Mouse (Mus musculus) thymus, postnatal 25 days (tissue): ENCODE measurements at regions not wholly inside any gene's neighbourhood (a gene's known extent, or its start where the extent isn't known, plus 50 kb on each side); places are given as distances from the start of the nearest gene placed in this dataset.
"Not testable (repeated sequence)": the region's sequence is repeated elsewhere in the genome, so short reads cannot be mapped to it uniquely, and the experiment has no call there.

Experiments used
- DNase-seq: peaks from one replicate; pipeline ENCODE4 v3.0.0; 2022

DNA sequence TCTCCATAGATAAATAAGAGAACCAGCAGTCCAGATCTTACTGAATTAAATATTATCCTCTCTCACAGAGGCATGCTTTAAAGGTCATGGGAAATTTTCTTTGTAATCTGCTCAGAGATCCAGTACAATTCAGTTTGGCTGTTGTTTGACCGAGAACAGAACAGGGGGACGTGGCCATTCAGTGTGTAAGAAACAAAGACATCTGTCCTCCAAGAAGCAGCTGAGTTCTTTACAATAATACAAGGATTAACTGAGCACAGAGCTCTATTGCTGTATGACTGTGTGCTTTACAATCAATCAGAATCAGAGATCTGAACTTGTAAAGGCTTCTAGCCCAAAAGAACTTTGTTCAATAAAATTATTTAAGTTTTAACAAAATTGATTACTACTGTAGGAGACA, 287.6 kb upstream of the Cntn5 start:
- no peak for DNase-seq

DNA sequence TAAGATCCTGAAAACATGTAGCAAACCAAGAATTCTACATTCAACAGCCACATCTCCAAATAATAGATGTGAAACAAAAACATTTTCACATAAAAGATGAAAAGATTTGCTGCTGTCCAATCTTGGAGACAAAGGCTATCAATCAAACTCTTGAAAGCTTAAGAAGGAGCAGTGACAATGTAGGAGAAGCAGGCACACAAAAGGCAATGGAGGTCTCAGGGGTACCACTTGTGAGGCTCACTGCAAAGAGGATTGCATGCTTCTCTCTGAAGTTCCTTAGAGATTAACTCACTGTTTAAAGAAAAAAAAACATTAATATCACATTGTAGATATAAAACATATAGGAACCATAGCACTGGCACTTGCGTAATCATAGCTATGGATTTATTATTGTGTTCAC, 241.2 kb upstream of the Cntn5 start:
- DNase-seq = no peak

DNA sequence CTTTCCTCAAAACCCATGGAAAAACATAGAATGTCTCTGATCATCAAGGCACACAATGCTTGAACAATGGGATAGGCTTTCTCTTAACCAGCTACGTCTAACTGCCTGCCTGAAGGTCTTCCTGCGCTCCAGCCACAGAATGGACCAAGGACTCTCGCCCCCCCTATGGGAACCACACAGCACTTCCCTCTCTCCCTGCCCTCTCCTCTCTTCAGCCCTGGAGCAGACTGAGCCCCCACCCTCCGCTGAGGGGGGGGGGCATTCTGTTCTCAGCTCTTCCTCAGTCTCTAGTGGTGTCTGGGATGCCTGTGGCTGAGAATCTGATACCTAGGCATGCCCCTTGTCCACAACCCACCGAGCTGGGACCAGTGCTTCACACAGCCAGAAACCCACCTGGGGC, 222.3 kb upstream of the Cntn5 start:
- no peak for DNase-seq

DNA sequence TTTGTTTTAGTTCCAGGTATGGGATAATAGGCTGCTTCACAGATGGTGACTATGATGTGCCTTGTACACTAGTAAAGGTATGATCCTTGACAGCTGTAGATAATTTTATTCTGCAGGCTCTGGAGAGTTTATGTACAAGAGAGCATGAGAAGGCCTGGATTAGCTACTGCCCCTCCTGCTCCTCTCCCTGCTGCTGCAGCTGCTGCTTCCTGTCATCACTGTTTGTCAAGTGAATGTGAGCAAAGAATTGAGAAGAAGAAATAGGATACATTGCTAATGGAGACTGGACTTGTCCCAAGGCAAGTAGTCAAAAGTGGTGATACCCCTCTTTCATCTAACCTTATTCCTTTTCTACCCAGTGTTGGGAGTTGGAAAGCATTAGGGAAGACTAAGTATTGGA, 214.6 kb upstream of the Cntn5 start:
- no peak for DNase-seq

DNA sequence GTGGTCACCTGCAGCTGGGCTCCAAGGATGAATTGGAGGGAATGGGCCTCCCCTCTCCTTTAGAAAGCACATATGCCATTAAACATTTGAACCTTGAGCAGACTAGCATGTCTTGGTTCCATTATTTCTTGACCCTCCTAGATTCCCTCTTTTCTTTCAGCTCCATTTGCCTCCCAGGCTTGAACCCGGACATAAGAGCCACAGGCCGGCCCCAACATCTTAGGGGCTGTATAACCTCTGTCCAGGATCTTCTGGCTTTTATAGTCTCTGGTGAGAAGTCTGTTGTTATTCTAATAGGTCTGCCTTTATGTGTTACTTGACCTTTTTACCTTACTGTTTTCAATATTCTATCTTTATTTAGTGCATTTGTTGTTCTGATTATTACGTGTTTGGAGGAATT, 203.3 kb upstream of the Cntn5 start:
- DNase-seq = not testable (repeated sequence)

DNA sequence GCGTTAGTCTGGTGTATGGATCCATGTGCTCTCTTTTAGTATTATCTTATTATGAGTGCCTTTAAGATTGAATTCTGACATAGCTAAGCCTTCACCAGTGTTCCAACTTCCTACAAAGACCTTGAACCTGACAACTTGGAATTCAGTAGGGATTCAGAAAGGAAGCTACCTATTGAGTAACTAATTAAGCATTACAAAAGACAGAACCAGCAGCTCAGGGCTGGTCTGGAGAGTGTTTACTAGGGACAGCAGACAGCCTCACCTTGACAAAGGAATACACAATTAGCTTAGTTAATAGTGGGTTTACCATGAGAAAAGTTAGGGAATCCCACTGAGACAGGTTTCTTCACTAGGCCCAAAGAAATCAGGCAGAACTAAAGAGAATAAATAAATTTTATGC, 202.6 kb upstream of the Cntn5 start:
- DNase-seq = not testable (repeated sequence)

DNA sequence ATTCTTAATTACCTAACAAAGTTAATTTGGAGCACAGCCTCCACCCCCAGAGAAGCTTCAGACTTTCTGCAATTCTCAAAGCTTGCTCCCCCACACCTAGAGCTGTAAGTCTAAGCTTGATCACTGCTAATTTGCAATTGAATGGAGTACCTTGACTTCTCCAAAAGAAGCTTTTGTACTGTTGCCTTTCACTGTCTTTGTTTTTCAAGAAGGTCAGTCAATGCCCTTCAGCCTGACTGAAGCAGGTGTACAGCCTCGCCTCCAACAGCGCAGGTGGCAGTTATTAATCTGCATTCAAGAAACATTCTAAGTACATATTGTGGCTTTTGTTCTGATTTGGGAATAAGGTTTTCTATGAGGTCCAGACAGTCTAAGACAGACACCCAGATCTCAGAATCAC, 201.7 kb upstream of the Cntn5 start:
- no peak for DNase-seq

DNA sequence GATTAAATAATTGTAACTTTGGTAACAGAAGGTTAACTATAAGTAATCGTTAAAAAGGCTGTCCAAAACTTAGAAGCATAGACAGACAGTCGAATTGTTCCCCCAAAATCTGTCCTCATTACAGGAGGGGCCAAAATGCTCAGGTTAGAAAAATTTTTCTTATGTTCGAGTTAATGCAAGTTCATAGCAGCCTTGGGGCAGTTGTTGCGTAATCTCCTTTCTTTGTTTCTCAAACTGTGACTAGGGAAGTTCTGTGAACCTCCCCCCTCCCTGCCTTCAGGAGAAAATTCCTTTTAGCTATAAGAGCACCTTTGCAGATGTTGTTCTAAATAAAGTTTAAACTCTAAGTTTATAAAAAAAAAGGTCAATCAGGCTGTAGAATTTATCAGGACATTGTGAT, 198.9 kb upstream of the Cntn5 start:
- DNase-seq = no peak

DNA sequence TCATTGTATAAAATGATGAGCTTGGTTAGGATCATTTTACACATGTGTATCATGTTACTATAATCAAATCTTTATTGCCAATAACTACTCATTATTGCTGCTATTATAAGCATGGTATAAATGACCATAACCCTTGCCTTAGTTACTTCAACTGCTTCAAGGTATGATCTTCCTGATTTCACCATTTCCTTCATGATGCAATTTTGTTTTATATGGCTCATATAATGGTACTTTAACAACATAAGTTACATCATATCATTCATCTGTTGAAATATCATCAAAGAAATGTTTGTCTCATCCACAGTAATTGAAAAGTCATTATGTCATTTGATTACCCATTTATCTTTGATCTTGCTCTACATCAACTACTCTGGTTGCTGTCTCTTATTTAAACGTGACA, 188.3 kb upstream of the Cntn5 start:
- DNase-seq = no peak

DNA sequence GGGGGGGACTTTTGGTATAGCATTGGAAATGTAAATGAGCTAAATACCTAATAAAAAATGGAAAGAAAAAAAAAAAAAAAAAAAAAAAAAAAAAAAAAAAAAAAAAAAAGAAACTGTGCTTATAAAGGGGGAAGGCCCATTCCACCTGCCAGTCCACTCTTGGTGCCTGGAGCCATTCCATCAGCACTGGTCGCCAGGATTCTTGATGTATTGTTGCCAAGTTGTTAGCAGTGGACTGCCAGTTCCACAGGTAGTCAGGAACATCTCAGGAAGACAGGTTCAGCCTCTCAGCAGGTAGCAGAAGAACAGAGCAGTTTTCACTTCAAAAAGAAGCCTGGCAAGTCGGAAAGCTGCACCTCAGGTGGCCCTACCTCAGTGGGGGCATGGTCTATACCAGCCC, 162.6 kb upstream of the Cntn5 start:
- not testable (repeated sequence) for DNase-seq

DNA sequence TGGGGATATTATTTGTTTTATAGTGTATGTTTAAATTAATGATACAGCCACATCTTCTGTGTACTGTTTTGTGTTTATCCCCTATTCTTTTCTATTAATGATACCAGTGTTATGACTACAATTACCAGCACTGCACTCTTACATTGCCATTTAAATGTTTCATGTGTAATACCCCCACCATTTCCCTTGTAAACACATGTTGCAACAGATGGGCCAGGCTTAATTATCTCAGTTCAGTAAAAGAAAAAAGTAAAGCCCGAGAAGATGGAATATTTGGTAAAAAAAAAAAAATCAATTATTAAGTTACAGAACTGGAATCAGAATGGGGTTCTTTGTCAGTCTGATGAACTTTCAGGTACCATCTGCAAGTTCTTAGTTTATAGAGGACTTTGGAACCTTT, 158.3 kb upstream of the Cntn5 start:
- no peak for DNase-seq
